Mouse (Mus musculus) embryonic fibroblast, embryonic 13.5 days (primary cell): ENCODE measurements around the gene Krtcap2.

Experiments
- CTCF ChIP-seq: IDR thresholded peaks from 2 replicates; pipeline ENCODE4 v1.5.1; 2011; ENCODE audit warnings: mild to moderate bottlenecking, control low read depth, low read length, moderate library complexity, borderline replicate concordance; ENCODE audit not compliant: insufficient read depth
- POLR2A ChIP-seq: IDR thresholded peaks from 2 replicates; pipeline ENCODE4 v1.6.1; 2011; ENCODE audit warnings: low read depth, mild to moderate bottlenecking, control low read depth, low read length, moderate library complexity

DNA sequence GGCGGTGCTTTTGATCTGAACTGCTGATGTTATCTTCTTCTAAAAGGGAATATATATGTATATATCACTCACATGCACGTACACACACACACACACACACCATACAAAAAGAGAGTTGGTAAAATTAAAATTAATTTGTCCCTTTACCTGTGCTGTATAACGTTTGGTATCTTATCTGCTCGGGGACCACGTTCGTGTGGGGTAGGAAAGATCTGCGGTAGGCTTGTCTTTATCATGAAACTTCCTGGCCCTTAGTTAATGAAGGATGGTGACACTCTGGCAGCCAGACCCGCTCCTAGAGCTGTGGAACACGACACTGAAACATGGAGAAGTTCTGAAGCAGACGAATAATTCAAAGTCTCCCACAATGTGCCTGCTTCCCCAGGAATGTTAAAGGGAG is 46.1 kb downstream of the Krtcap2 start:
- no peak for TF ChIP-seq CTCF
- no peak for TF ChIP-seq POLR2A
